Mouse (Mus musculus) CH12.LX (cell line): Measurements from ENCODE around the gene Zmat1. TPM values are rescaled to one million over a fixed set of nuclear protein-coding genes. Genes with fewer than 3 reads are reported as not detected.

Experiments
- DNase-seq: peaks from one replicate; pipeline ENCODE4 v3.0.0-alpha.2; 2013; ENCODE audit errors: extremely low read depth
- H3K27ac ChIP-seq: 2 replicates; pipeline ENCODE4 v1.5.1; 2012; ENCODE audit warnings: low read depth, mild to moderate bottlenecking, control low read depth, moderate library complexity; ENCODE audit not compliant: insufficient read depth
- H3K27me3 ChIP-seq: replicated peaks from 2 replicates; pipeline ENCODE3; 2012; ENCODE audit warnings: inconsistent platforms
- H3K36me3 ChIP-seq, 2 experiments: replicated peaks in 1 of 2; 2 replicates each; pipeline versions ENCODE3 to v1.6.1; 2012; ENCODE audit warnings: inconsistent platforms in 1 of 2, low read length in 1 of 2, mild to moderate bottlenecking in 1 of 2, mixed read lengths in 1 of 2, moderate library complexity in 1 of 2; ENCODE audit not compliant: control insufficient read depth in 1 of 2, insufficient read depth in 1 of 2
- H3K4me1 ChIP-seq, 2 experiments: 2 replicates each; pipeline ENCODE4 v1.6.1; 2012; ENCODE audit warnings: inconsistent platforms in 1 of 2, moderate library complexity in 1 of 2; ENCODE audit not compliant: insufficient read depth in 2 of 2, control insufficient read depth in 1 of 2
- H3K4me2 ChIP-seq: 2 replicates; pipeline ENCODE4 v1.6.1; 2012; ENCODE audit warnings: low read depth, mild to moderate bottlenecking, control low read depth; ENCODE audit not compliant: poor library complexity, insufficient read depth, severe bottlenecking
- H3K4me3 ChIP-seq, 3 experiments: fragments of 150-350 bp in 1 of 3; sonication (generic) in 1 of 3; replicated peaks in 1 of 3; 2 replicates each; pipeline versions ENCODE3 to v1.5.1; 2011 to 2012; ENCODE audit warnings: low read depth in 2 of 3, low read length in 2 of 3, mild to moderate bottlenecking in 2 of 3, moderate library complexity in 2 of 3, control low read depth in 1 of 3, improper control_type of control experiment in 1 of 3, inconsistent platforms in 1 of 3, mixed read lengths in 1 of 3; ENCODE audit not compliant: poor library complexity in 1 of 3
- H3K79me2 ChIP-seq: replicated peaks from 2 replicates; pipeline ENCODE4 v1.6.1; 2012; ENCODE audit warnings: mild to moderate bottlenecking, moderate library complexity; ENCODE audit not compliant: control insufficient read depth, poor library complexity, insufficient read depth, severe bottlenecking; ENCODE audit errors: extremely low read depth
- H3K9ac ChIP-seq: 2 replicates; pipeline ENCODE4 v1.6.1; 2012; ENCODE audit warnings: low read depth, mild to moderate bottlenecking, control low read depth, moderate library complexity; ENCODE audit not compliant: insufficient read depth
- H3K9me3 ChIP-seq: replicated peaks from 2 replicates; pipeline ENCODE3; 2012; ENCODE audit warnings: low read length, inconsistent platforms, mixed read lengths
- CTCF ChIP-seq, 2 experiments: IDR thresholded peaks in 1 of 2; conservative IDR thresholded peaks in 1 of 2; 2 replicates each; pipeline ENCODE4 v1.5.1; 2011 to 2012; ENCODE audit warnings: low read depth in 2 of 2, low read length in 2 of 2, improper control_type of control experiment in 1 of 2, inconsistent platforms in 1 of 2, mild to moderate bottlenecking in 1 of 2, moderate library complexity in 1 of 2
- EP300 ChIP-seq: IDR thresholded peaks from 2 replicates; pipeline ENCODE4 v1.6.1; 2011; ENCODE audit warnings: low read length, improper control_type of control experiment
- ETS1 ChIP-seq: conservative IDR thresholded peaks from 2 replicates; pipeline ENCODE4 v1.6.1; 2012; ENCODE audit warnings: low read depth, mild to moderate bottlenecking, inconsistent platforms, low read length, improper control_type of control experiment, moderate library complexity
- GABPA ChIP-seq: IDR thresholded peaks from 2 replicates; pipeline ENCODE4 v1.6.1; 2012; ENCODE audit warnings: low read depth, low read length, improper control_type of control experiment, inconsistent platforms; ENCODE audit not compliant: insufficient replicate concordance
- NRF1 ChIP-seq: IDR thresholded peaks from 2 replicates; pipeline ENCODE4 v1.6.1; 2014; ENCODE audit warnings: low read depth, mild to moderate bottlenecking, inconsistent platforms, low read length, improper control_type of control experiment, moderate library complexity
- PAX5 ChIP-seq: IDR thresholded peaks from 2 replicates; pipeline ENCODE4 v1.6.1; 2012; ENCODE audit warnings: low read length, inconsistent platforms, mixed read lengths
- POLR2AphosphoS2 ChIP-seq: IDR thresholded peaks from 2 replicates; pipeline ENCODE4 v1.6.1; 2011; ENCODE audit warnings: low read depth, low read length, improper control_type of control experiment
- RAD21 ChIP-seq: IDR thresholded peaks from 2 replicates; pipeline ENCODE4 v1.6.1; 2011; ENCODE audit warnings: low read depth, mild to moderate bottlenecking, low read length, improper control_type of control experiment, moderate library complexity
- RCOR1 ChIP-seq: conservative IDR thresholded peaks from 2 replicates; pipeline ENCODE4 v1.6.1; 2012; ENCODE audit warnings: low read depth, mild to moderate bottlenecking, inconsistent platforms, low read length, improper control_type of control experiment
- SMC3 ChIP-seq: IDR thresholded peaks from 2 replicates; pipeline ENCODE4 v1.6.1; 2011; ENCODE audit warnings: low read depth, low read length, improper control_type of control experiment
- TBP ChIP-seq: conservative IDR thresholded peaks from 2 replicates; pipeline ENCODE4 v1.6.1; 2011; ENCODE audit warnings: low read depth, low read length, improper control_type of control experiment
- TCF12 ChIP-seq: IDR thresholded peaks from 2 replicates; pipeline ENCODE4 v1.6.1; 2014; ENCODE audit warnings: low read depth, mild to moderate bottlenecking, inconsistent platforms, low read length, improper control_type of control experiment
- UBTF ChIP-seq: IDR thresholded peaks from 2 replicates; pipeline ENCODE4 v1.6.1; 2012; ENCODE audit warnings: low read depth, mild to moderate bottlenecking, inconsistent platforms, low read length, improper control_type of control experiment, moderate library complexity
- USF1 ChIP-seq: IDR thresholded peaks from 2 replicates; pipeline ENCODE4 v1.6.1; 2014; ENCODE audit warnings: low read depth, mild to moderate bottlenecking, inconsistent platforms, low read length, improper control_type of control experiment
- ZKSCAN1 ChIP-seq: IDR thresholded peaks from 2 replicates; pipeline ENCODE4 v1.6.1; 2012; ENCODE audit warnings: low read depth, inconsistent platforms, low read length, improper control_type of control experiment, borderline replicate concordance
- dilution Hi-C: fragments of 300-500 bp; cut with MboI; formaldehyde crosslinking; loops from 2 replicates; pipeline ENCODE4 v1.14.3; 2020; ENCODE audit warnings: low sequenced_read_pairs; ENCODE audit not compliant: extremely low pct_unique_long_range_greater_than_20kb, extremely low pct_ligation_motif_present
- in situ Hi-C: fragments of 300-500 bp; cut with MboI; formaldehyde crosslinking; loops from 3 replicates; pipeline ENCODE4 v1.14.3; 2019; ENCODE audit warnings: low sequenced_read_pairs, low pct_ligation_motif_present, low pct_unique_long_range_greater_than_20kb, mixed read lengths
- polyA plus RNA-seq: library from polyadenylated mRNA; unstranded; fragments of >175 nt; gene quantifications from 2 replicates; pipeline ENCODE4 v1.2.1, GENCODE M21; 2012; ENCODE audit warnings: low read depth; ENCODE audit not compliant: insufficient read length
- total RNA-seq, 2 experiments: library from RNA; depleted of rRNA; stranded (reverse); fragments of 300-350 nt in 1 of 2; fragments of >200 nt in 1 of 2; gene quantifications; 2 replicates each; pipeline ENCODE4 v1.2.3; 2012 to 2014

The Zmat1 gene
- total and polyA plus RNA-seq, 3 experiments = 0.68 to 4.1 (median 0.93) TPM

- Histone ChIP-seq H3K4me1 (peaks cover 0 to 6% of the 10 kb centered on the region in 2 experiments; a peak in 1 of 4 replicates), H3K4me2 (peak overlapping the region; percentile 50; the same call in 1 of the 2 replicates), H3K79me2 (no peaks in the 10 kb centered on the region), H3K36me3 (peaks cover 0 to 2% of the 10 kb centered on the region in 2 experiments), H3K9me3 (no peaks in the 10 kb centered on the region), H3K27ac (no peak overlapping the region), H3K9ac (peak overlapping the region; percentile 82), H3K4me3 (peak overlapping the region; percentile 10 to 47 (median 39)), H3K27me3 (no peaks in the 10 kb centered on the region)
- in situ Hi-C loops = no loop called here
- peak; percentile 9 for DNase-seq
- dilution Hi-C loops = no loop called here
- no peak for TF ChIP-seq PAX5
- TF ChIP-seq UBTF = no peak
- no peak for TF ChIP-seq SMC3
- no peak for TF ChIP-seq POLR2AphosphoS2
- TF ChIP-seq EP300 = no peak
- no peak for TF ChIP-seq GABPA
- TF ChIP-seq ETS1 = no peak
- no peak for TF ChIP-seq ZKSCAN1
- TF ChIP-seq NRF1 = no peak
- no peak for TF ChIP-seq USF1
- TF ChIP-seq RCOR1 = no peak
These were observed 988 bp downstream of the Zmat1 start for GRCm38 (mm10) chrX:135008021-135008420.

- no peak within 1 kb of the TSS for H3K4me3 ChIP-seq
- in situ Hi-C loops = no loop called here
- TF ChIP-seq CTCF (conservative IDR thresholded peaks at IDR 0.05 in 1 of 2, IDR thresholded peaks at IDR 0.05 in 1 of 2; ENCODE audit: low read depth in 2 of 2, low read length in 2 of 2) = no peak
- TF ChIP-seq, all 38 proteins: peak for 0
- H3K4me2 ChIP-seq = no peak within 1 kb of the TSS
- H3K27me3 ChIP-seq = no peaks in the 10 kb centered on the region
- dilution Hi-C loops = no loop called here
- no peaks in the 10 kb centered on the region for H3K36me3 ChIP-seq
- H3K27ac ChIP-seq = no peak within 1 kb of the TSS
- DNase-seq = no peak
- H3K9ac ChIP-seq = no peak within 1 kb of the TSS
- no peaks in the 10 kb centered on the region for H3K79me2 ChIP-seq
- H3K4me1 ChIP-seq = no peaks in the 10 kb centered on the region
- H3K9me3 ChIP-seq = no peaks in the 10 kb centered on the region
These were observed 44.5 kb downstream of the Zmat1 start, which contains the start of gene Nxf2 for GRCm38 (mm10) chrX:134964546-134964945. Nxf2 (minus strand) TSS chrX:134964754.

GRCm38 (mm10) chrX:134963305-134964094 lies 45.5 kb downstream of the Zmat1 start:
- in situ Hi-C loops = no loop called here
- no peak for DNase-seq
- H3K4me1 ChIP-seq = no peaks in the 10 kb centered on the region
- no peaks in the 10 kb centered on the region for H3K9me3 ChIP-seq
- no peak overlapping the region for H3K27ac ChIP-seq
- dilution Hi-C loops = no loop called here
- H3K79me2 ChIP-seq = no peaks in the 10 kb centered on the region
- no peaks in the 10 kb centered on the region for H3K27me3 ChIP-seq
- TF ChIP-seq TBP (no peak), CTCF (conservative IDR thresholded peaks at IDR 0.05 in 1 of 2, IDR thresholded peaks at IDR 0.05 in 1 of 2; ENCODE audit: low read depth in 2 of 2, low read length in 2 of 2) (no peak), TCF12 (no peak), RAD21 (no peak), RCOR1 (no peak)
- no peak overlapping the region for H3K9ac ChIP-seq
- H3K4me2 ChIP-seq = no peak overlapping the region
- H3K36me3 ChIP-seq = no peaks in the 10 kb centered on the region
- H3K4me3 ChIP-seq = no peak overlapping the region
